Mouse (Mus musculus): Measurements from ENCODE around the gene Epb41l2. TPM values are rescaled to one million over a fixed set of nuclear protein-coding genes. Genes with fewer than 3 reads are reported as not detected.
A peak's percentile ranks its signal among the peaks of the same experiment; 100 is the strongest.

Gene Epb41l2
- polyA plus RNA-seq, 1 experiment from 2014 or later: 23.6 TPM

GRCm38 (mm10) chr10:25552936-25553335, 193.3 kb downstream of the Epb41l2 start:
- H3K4me1 ChIP-seq (ENCODE audit: control insufficient read depth, insufficient read depth, low read length): no peaks in the 10 kb centered on the region
- no peak overlapping the region for H3K27ac ChIP-seq (replicated peaks; ENCODE audit: low read depth, low read length)
- no peak for ATAC-seq (ENCODE audit: low FRiP score, low TSS enrichment)
- no peaks in the 10 kb centered on the region for H3K36me3 ChIP-seq (ENCODE audit: control insufficient read depth, insufficient read depth, low read length)
- no peak overlapping the region for H3K4me2 ChIP-seq (ENCODE audit: low read length)
- WGBS: 73% methylated on average over 4 of the region's 4 CpGs
- no peaks in the 10 kb centered on the region for H3K27me3 ChIP-seq (ENCODE audit: control insufficient read depth, insufficient read depth, low read length)
- H3K9me3 ChIP-seq (ENCODE audit: control insufficient read depth, low read length): no peaks in the 10 kb centered on the region
- no peak overlapping the region for H3K4me3 ChIP-seq (replicated peaks; ENCODE audit: low read depth, low read length)
- DNase-seq: no peak
- H3K9ac ChIP-seq (replicated peaks; ENCODE audit: low read length): no peak overlapping the region

GRCm38 (mm10) chr10:25571319-25572240, 212.0 kb downstream of the Epb41l2 start:
- H3K27me3 ChIP-seq (ENCODE audit: control insufficient read depth, insufficient read depth, low read length): no peaks in the 10 kb centered on the region
- ATAC-seq (ENCODE audit: low FRiP score, low TSS enrichment) (peak; percentile 80), DNase-seq (peak; percentile 71)
- H3K9ac ChIP-seq (replicated peaks; ENCODE audit: low read length): peak overlapping the region; percentile 43
- H3K27ac ChIP-seq (replicated peaks; ENCODE audit: low read depth, low read length): peak overlapping the region; percentile 70
- no peaks in the 10 kb centered on the region for H3K9me3 ChIP-seq (ENCODE audit: control insufficient read depth, low read length)
- 18% methylated on average over 9 of the region's 9 CpGs for WGBS
- H3K4me2 ChIP-seq (ENCODE audit: low read length): peak overlapping the region; percentile 41
- H3K4me1 ChIP-seq (ENCODE audit: control insufficient read depth, insufficient read depth, low read length): peaks cover 13% of the 10 kb centered on the region
- H3K4me3 ChIP-seq (replicated peaks; ENCODE audit: low read depth, low read length): no peak overlapping the region
- H3K36me3 ChIP-seq (ENCODE audit: control insufficient read depth, insufficient read depth, low read length): no peaks in the 10 kb centered on the region

Other genes starting within 250 kb of the Epb41l2 start
- 35.1 and 46.1 TPM in 2 replicates for gene Akap7, start 51.9 kb upstream of the Epb41l2 start, polyA plus RNA-seq (2014; fragmentation: Nextera tagmentation; extraction: Ambion mirVana)
- not detected in 2 replicates for gene Smlr1, start 176.5 kb downstream of the Epb41l2 start, polyA plus RNA-seq (2014; fragmentation: Nextera tagmentation; extraction: Ambion mirVana)